8 mouse cellular contexts compared by ENCODE assay signal in genomic region chr16:78197252-78197896, GRCm38 (mm10).
DNase-seq lines count a peak whose midpoint lies in the region; ATAC-seq and TF ChIP-seq lines count a peak whose summit lies in the region.

No protein-coding gene starts in this region.

- no peaks in the 10 kb centered on the region for H3K27me3 ChIP-seq in intestine, embryonic 14.5 days (replicated peaks; ENCODE audit: control insufficient read depth, insufficient read depth, low read length)
- no peaks in the 10 kb centered on the region for H3K27me3 ChIP-seq in intestine, embryonic 15.5 days (replicated peaks)
- H3K27me3 ChIP-seq in kidney, embryonic 15.5 days: no peaks in the 10 kb centered on the region
- 0 out of 2 replicates have a peak, but pooled peaks cover 4% of the 10 kb centered on the region for H3K27me3 ChIP-seq in limb, embryonic 13.5 days

- no peaks in the 10 kb centered on the region for H3K4me1 ChIP-seq in intestine, embryonic 14.5 days (replicated peaks; ENCODE audit: control insufficient read depth, insufficient read depth, low read length)
- no peaks in the 10 kb centered on the region for H3K4me1 ChIP-seq in intestine, embryonic 15.5 days (replicated peaks)
- H3K4me1 ChIP-seq in kidney, embryonic 15.5 days: 0 out of 2 replicates have a peak, but pooled peaks cover 2% of the 10 kb centered on the region
- 0 out of 2 replicates have a peak, but pooled peaks cover 4% of the 10 kb centered on the region for H3K4me1 ChIP-seq in limb, embryonic 13.5 days

- 11% methylated on average over 10 of the region's 10 CpGs for WGBS in intestine, embryonic 14.5 days
- WGBS in intestine, embryonic 15.5 days: 9% methylated on average over 10 of the region's 10 CpGs
- 13% methylated on average over 10 of the region's 10 CpGs for WGBS in kidney, embryonic 15.5 days
- WGBS in limb, embryonic 13.5 days: 13% methylated on average over 10 of the region's 10 CpGs

- H3K27ac ChIP-seq in intestine, embryonic 14.5 days (ENCODE audit: low read depth): no peak overlapping the region
- no peak overlapping the region for H3K27ac ChIP-seq in intestine, embryonic 15.5 days
- H3K27ac ChIP-seq in gastrocnemius, adult 2 months: no peak overlapping the region
- H3K27ac ChIP-seq in kidney, embryonic 15.5 days: no peak overlapping the region
- H3K27ac ChIP-seq in limb, embryonic 13.5 days: no peak overlapping the region

- no peak; the same call in 1 of the 2 replicates for ATAC-seq in intestine, embryonic 14.5 days (replicated peaks; ENCODE audit: low FRiP score, low TSS enrichment, low read depth)
- no peak for ATAC-seq in intestine, embryonic 15.5 days
- ATAC-seq in kidney, embryonic 15.5 days (replicated peaks; ENCODE audit: low FRiP score): peak; percentile 66; the same call in 1 of the 2 replicates
- ATAC-seq in limb, embryonic 13.5 days (ENCODE audit: low FRiP score, low read depth): peak; percentile 55; the same call in 1 of the 2 replicates

- no peaks in the 10 kb centered on the region for H3K9me3 ChIP-seq in intestine, embryonic 14.5 days (ENCODE audit: control insufficient read depth, low read length)
- no peaks in the 10 kb centered on the region for H3K9me3 ChIP-seq in intestine, embryonic 15.5 days
- no peaks in the 10 kb centered on the region for H3K9me3 ChIP-seq in kidney, embryonic 15.5 days (replicated peaks)
- H3K9me3 ChIP-seq in limb, embryonic 13.5 days: no peaks in the 10 kb centered on the region

- H3K4me2 ChIP-seq in intestine, embryonic 14.5 days (ENCODE audit: low read length): no peak overlapping the region
- no peak overlapping the region for H3K4me2 ChIP-seq in intestine, embryonic 15.5 days (replicated peaks)
- no peak overlapping the region for H3K4me2 ChIP-seq in kidney, embryonic 15.5 days
- H3K4me2 ChIP-seq in limb, embryonic 13.5 days (replicated peaks): no peak overlapping the region

- H3K9ac ChIP-seq in intestine, embryonic 14.5 days (ENCODE audit: low read length): no peak overlapping the region
- no peak overlapping the region for H3K9ac ChIP-seq in intestine, embryonic 15.5 days
- no peak overlapping the region for H3K9ac ChIP-seq in kidney, embryonic 15.5 days
- H3K9ac ChIP-seq in limb, embryonic 13.5 days: no peak overlapping the region

- H3K36me3 ChIP-seq in intestine, embryonic 14.5 days (ENCODE audit: control insufficient read depth, insufficient read depth, low read length): no peaks in the 10 kb centered on the region
- H3K36me3 ChIP-seq in intestine, embryonic 15.5 days: no peaks in the 10 kb centered on the region
- H3K36me3 ChIP-seq in kidney, embryonic 15.5 days: no peaks in the 10 kb centered on the region
- no peaks in the 10 kb centered on the region for H3K36me3 ChIP-seq in limb, embryonic 13.5 days

- TF ChIP-seq CTCF in gastrocnemius, adult 2 months (IDR thresholded peaks at IDR 0.05): peak; percentile 83

- intact Hi-C loops in gastrocnemius, adult 2 months (cut with DNase I): loop anchor here (5.0 kb wide), 2 partner anchors 150 to 430 kb away; no protein-coding TSS in a partner anchor

- H3K4me3 ChIP-seq in intestine, embryonic 14.5 days (ENCODE audit: low read depth, low read length): no peak overlapping the region
- H3K4me3 ChIP-seq in intestine, embryonic 15.5 days (replicated peaks): no peak overlapping the region
- no peak overlapping the region for H3K4me3 ChIP-seq in gastrocnemius, adult 2 months
- no peak overlapping the region for H3K4me3 ChIP-seq in kidney, embryonic 15.5 days (replicated peaks)
- no peak overlapping the region for H3K4me3 ChIP-seq in limb, embryonic 13.5 days

- DNase-seq in intestine, embryonic 14.5 days (ENCODE audit: low spot score): peak; percentile 90
- DNase-seq in cerebellum, postnatal 25 days: peak; percentile 74 to 89
- peak; percentile 84 for DNase-seq in gastrocnemius, adult 2 months
- DNase-seq in naive thymus-derived CD4-positive, alpha-beta T cell, adult 2 months (ENCODE audit: low read depth): peak; percentile 92
- peak; percentile 67 for DNase-seq in telencephalon, adult 2 months (ENCODE audit: low read depth, low spot score)

Comparison
In these comparisons a context has a peak if more than half of its experiments do, and no peak if none do; other contexts are left out.
1. ATAC-seq: peak in kidney, embryonic 15.5 days (single experiment) and limb, embryonic 13.5 days (single experiment); none in intestine, embryonic 14.5 days (single experiment) and intestine, embryonic 15.5 days (single experiment).
2. Peak in every context shown above with its lines, with median percentiles within 50 percentile points of each other: DNase-seq.